Mouse (Mus musculus): ENCODE measurements at regions not wholly inside any gene's neighbourhood (a gene's known extent, or its start where the extent isn't known, plus 50 kb on each side); places are given as distances from the start of the nearest gene placed in this dataset.

DNA sequence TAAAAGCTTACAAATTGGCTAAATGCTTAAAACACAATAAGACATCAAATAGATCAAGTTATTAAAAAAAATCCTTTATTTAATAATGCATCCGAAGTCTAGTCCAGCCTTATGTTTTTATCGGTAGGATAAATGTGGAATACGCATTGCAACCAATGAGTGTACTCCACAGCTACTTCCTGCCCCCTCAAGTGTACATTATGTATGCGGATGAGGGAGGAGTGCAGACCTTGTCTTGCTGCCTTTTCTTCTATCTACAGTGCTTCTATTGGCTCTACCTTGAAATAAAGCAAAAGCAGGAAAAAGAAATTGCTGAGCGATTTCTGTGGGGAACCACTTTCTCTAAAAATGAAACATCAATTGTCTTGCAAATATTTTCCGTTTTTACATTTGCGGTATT, 100.5 kb upstream of the Sash1 start:
- WGBS: 64% methylated on average over 7 of the region's 7 CpGs
- no peak for ATAC-seq
- no peak overlapping the region for H3K9ac ChIP-seq (replicated peaks; ENCODE audit: low read depth, low read length)
- peaks cover under 1% of the 10 kb centered on the region; the same call in 1 of the 2 replicates for H3K4me1 ChIP-seq (replicated peaks; ENCODE audit: control insufficient read depth, insufficient read depth, low read length)
- H3K27me3 ChIP-seq (replicated peaks; ENCODE audit: control insufficient read depth, insufficient read depth, low read length): no peaks in the 10 kb centered on the region
- no peaks in the 10 kb centered on the region for H3K9me3 ChIP-seq (ENCODE audit: control insufficient read depth, low read length)
- H3K27ac ChIP-seq (ENCODE audit: low read length): no peak overlapping the region
- peak overlapping the region; percentile 20; the same call in 1 of the 2 replicates for H3K4me2 ChIP-seq (ENCODE audit: low read length)
- no peaks in the 10 kb centered on the region for H3K36me3 ChIP-seq (ENCODE audit: control insufficient read depth, insufficient read depth)
- no peak overlapping the region for H3K4me3 ChIP-seq (replicated peaks; ENCODE audit: low read length)

DNA sequence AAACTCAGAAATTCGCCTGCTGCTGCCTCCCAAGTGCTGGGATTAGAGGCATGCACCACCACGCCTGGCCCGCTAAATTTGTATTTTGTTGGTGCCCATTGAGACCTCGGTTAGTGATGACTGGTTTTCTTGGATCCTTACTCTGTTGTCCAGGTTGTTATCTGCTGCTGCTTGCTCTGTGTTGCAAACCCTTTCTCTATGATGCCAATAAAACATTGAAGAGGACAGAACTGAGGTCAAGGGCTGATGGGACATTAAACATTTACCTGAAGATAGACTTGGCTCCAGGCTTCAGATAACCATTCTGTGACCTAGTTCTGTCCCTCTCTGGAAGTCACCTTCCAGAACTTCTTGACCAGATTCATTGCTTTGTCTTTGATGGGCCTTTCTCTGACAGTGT, 97.5 kb upstream of the Sash1 start:
- H3K4me2 ChIP-seq (ENCODE audit: low read length): no peak overlapping the region
- 83% methylated on average over 4 of the region's 4 CpGs for WGBS
- no peaks in the 10 kb centered on the region for H3K4me1 ChIP-seq (replicated peaks; ENCODE audit: control insufficient read depth, insufficient read depth, low read length)
- no peak for ATAC-seq
- no peaks in the 10 kb centered on the region for H3K36me3 ChIP-seq (ENCODE audit: control insufficient read depth, insufficient read depth)
- H3K9me3 ChIP-seq (ENCODE audit: control insufficient read depth, low read length): no peaks in the 10 kb centered on the region
- no peak overlapping the region for H3K9ac ChIP-seq (replicated peaks; ENCODE audit: low read depth, low read length)
- H3K27me3 ChIP-seq (replicated peaks; ENCODE audit: control insufficient read depth, insufficient read depth, low read length): no peaks in the 10 kb centered on the region
- H3K27ac ChIP-seq (ENCODE audit: low read length): no peak overlapping the region
- no peak overlapping the region for H3K4me3 ChIP-seq (replicated peaks; ENCODE audit: low read length)

DNA sequence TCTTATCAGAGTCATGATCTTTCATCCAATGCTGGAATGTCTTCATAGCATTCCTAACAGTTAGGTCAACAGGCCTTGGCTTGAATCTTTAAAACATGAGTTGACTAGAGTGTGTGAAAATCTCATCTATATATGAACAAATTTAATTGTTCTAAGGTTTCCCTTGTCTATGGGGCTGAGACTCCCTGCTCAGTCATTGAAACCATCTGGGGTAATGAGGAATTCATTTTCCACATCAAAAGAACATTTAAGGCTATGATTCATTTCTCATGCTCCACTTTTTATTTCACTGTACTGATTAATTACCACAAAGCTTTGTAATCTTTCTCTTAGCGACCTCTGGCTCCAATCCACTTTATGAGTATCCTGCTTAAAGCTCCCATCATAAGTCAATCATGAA, 94.7 kb upstream of the Sash1 start:
- no peaks in the 10 kb centered on the region for H3K27me3 ChIP-seq (replicated peaks; ENCODE audit: control insufficient read depth, insufficient read depth, low read length)
- no peaks in the 10 kb centered on the region for H3K9me3 ChIP-seq (ENCODE audit: control insufficient read depth, low read length)
- ATAC-seq: no peak
- no peak overlapping the region for H3K27ac ChIP-seq (ENCODE audit: low read length)
- H3K36me3 ChIP-seq (ENCODE audit: control insufficient read depth, insufficient read depth): no peaks in the 10 kb centered on the region
- no peaks in the 10 kb centered on the region for H3K4me1 ChIP-seq (replicated peaks; ENCODE audit: control insufficient read depth, insufficient read depth, low read length)
- H3K4me3 ChIP-seq (replicated peaks; ENCODE audit: low read length): no peak overlapping the region
- WGBS: 84% methylated on average over 1 of the region's 1 CpGs
- no peak overlapping the region for H3K9ac ChIP-seq (replicated peaks; ENCODE audit: low read depth, low read length)
- no peak overlapping the region for H3K4me2 ChIP-seq (ENCODE audit: low read length)

DNA sequence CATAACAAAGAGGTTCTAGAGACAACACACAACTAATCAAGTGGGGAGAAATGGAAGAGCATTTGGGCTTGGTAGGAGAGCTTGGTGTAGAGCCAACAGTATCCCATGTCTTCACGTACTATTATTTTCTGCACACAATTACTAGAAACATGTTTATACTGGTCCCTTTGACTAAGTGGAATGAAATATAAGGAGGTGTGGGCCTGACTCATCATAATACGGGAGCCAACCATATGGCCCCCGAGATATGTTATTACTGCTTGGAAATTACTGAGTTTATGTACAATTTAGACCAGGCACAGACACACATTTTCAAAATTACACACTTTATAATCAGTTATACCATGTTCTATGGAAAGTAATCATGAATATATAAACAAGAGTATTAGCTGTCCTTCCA, 92.7 kb upstream of the Sash1 start:
- Histone ChIP-seq H3K4me1 (replicated peaks; ENCODE audit: control insufficient read depth, insufficient read depth, low read length) (no peaks in the 10 kb centered on the region), H3K9me3 (ENCODE audit: control insufficient read depth, low read length) (no peaks in the 10 kb centered on the region), H3K36me3 (ENCODE audit: control insufficient read depth, insufficient read depth) (no peaks in the 10 kb centered on the region), H3K27me3 (replicated peaks; ENCODE audit: control insufficient read depth, insufficient read depth, low read length) (no peaks in the 10 kb centered on the region), H3K27ac (ENCODE audit: low read length) (no peak overlapping the region), H3K4me2 (ENCODE audit: low read length) (no peak overlapping the region), H3K4me3 (replicated peaks; ENCODE audit: low read length) (no peak overlapping the region), H3K9ac (replicated peaks; ENCODE audit: low read depth, low read length) (no peak overlapping the region)
- 88% methylated on average over 3 of the region's 3 CpGs for WGBS
- no peak for ATAC-seq

DNA sequence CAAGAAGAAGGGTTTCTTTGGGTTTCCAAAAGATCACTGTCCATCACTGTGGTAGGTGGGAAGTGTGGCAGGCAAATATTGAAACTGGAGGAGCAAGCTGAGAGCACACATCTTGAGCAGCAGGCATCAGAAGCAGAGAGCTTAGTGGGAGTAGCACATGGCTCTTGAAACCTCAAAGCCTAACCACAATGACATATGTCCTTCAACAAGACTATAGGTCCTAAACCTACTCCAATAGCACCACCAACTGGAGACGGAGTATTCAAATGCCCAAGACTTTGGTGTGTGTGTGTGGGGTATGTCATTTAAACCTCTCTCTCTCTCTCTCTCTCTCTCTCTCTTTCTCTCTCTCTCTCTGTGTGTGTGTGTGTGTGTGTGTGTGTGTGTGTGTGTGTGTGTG, 88.1 kb upstream of the Sash1 start:
- 0 out of 2 replicates have a peak, but pooled peaks have one; percentile 31 for ATAC-seq
- 72% methylated on average over 1 of the region's 1 CpGs for WGBS
- H3K9me3 ChIP-seq (ENCODE audit: control insufficient read depth, low read length): no peaks in the 10 kb centered on the region

DNA sequence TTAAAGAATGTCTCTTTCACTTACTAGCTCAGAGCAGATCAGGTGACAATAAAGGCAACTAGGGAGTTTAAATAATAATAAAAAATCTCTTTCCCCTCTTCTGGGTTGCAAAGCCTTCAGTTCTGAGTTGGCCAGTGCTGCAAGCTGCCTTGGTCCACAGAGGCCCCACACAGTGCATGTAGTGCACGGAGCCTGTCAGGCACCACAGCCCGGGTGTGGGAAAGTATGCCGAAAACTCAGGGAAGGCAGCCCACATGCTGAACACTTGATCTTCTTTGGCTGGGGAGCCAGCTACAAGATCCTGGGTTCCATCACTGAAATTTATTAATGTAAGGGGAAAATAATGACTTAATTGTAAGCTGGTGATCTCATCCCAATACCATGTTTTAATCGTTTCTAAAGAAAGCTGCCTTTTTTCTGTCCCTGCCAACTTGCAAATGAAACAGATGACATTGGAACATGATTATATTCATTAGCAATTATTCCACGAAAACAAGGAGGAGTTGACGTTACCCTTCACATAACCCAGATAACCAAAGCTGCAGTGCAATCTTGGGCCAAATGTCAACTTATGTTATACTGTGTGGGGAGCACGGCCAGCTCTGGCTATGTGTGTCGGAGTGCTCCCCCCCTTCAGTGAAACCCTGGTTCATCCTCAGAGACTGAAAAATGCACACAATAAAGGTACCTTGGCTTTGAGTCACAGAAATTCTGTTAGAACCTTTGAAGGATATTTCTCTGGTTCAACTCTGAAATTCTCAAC, 87.1 kb upstream of the Sash1 start:
- Histone ChIP-seq H3K9ac (replicated peaks; ENCODE audit: low read depth, low read length) (no peak overlapping the region), H3K4me1 (replicated peaks; ENCODE audit: control insufficient read depth, insufficient read depth, low read length) (no peaks in the 10 kb centered on the region), H3K36me3 (ENCODE audit: control insufficient read depth, insufficient read depth) (no peaks in the 10 kb centered on the region), H3K9me3 (ENCODE audit: control insufficient read depth, low read length) (no peaks in the 10 kb centered on the region), H3K27ac (ENCODE audit: low read length) (no peak overlapping the region), H3K4me2 (ENCODE audit: low read length) (no peak overlapping the region), H3K4me3 (replicated peaks; ENCODE audit: low read length) (no peak overlapping the region), H3K27me3 (replicated peaks; ENCODE audit: control insufficient read depth, insufficient read depth, low read length) (no peaks in the 10 kb centered on the region)
- ATAC-seq: peak; percentile 57; the same call in 1 of the 2 replicates
- WGBS: 43% methylated on average over 8 of the region's 8 CpGs

More for the DNA sequence above, 88.1 kb upstream of the Sash1 start:
- H3K4me3 ChIP-seq (replicated peaks; ENCODE audit: low read length): no peak overlapping the region
- no peak overlapping the region for H3K4me2 ChIP-seq (ENCODE audit: low read length)
- H3K4me1 ChIP-seq (replicated peaks; ENCODE audit: control insufficient read depth, insufficient read depth, low read length): no peaks in the 10 kb centered on the region
- no peak overlapping the region for H3K27ac ChIP-seq (ENCODE audit: low read length)
- no peak overlapping the region for H3K9ac ChIP-seq (replicated peaks; ENCODE audit: low read depth, low read length)
- no peaks in the 10 kb centered on the region for H3K27me3 ChIP-seq (replicated peaks; ENCODE audit: control insufficient read depth, insufficient read depth, low read length)
- H3K36me3 ChIP-seq (ENCODE audit: control insufficient read depth, insufficient read depth): no peaks in the 10 kb centered on the region

DNA sequence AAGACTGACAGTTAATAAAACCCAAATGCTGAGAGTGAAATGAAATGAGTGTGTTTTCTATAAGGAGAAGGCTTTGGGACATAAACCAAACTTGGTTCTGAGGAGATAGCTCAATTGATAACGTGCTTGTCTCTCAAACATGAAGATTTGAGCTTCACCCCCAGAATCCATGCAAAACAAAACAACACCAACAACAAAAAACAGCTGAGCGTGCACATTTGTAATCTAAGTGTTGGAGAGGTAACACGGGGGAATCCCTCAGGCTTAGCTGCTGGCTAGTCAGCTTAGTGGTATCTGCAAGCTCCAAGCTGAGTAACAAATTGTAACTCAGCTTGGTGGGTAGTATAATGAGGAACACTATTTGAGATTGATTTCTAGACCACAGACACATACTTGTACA, 84.9 kb upstream of the Sash1 start:
- Histone ChIP-seq H3K9me3 (ENCODE audit: control insufficient read depth, low read length) (no peaks in the 10 kb centered on the region), H3K27me3 (replicated peaks; ENCODE audit: control insufficient read depth, insufficient read depth, low read length) (no peaks in the 10 kb centered on the region), H3K36me3 (ENCODE audit: control insufficient read depth, insufficient read depth) (no peaks in the 10 kb centered on the region), H3K9ac (replicated peaks; ENCODE audit: low read depth, low read length) (no peak overlapping the region), H3K27ac (ENCODE audit: low read length) (no peak overlapping the region), H3K4me2 (ENCODE audit: low read length) (no peak overlapping the region), H3K4me3 (replicated peaks; ENCODE audit: low read length) (no peak overlapping the region), H3K4me1 (replicated peaks; ENCODE audit: control insufficient read depth, insufficient read depth, low read length) (no peaks in the 10 kb centered on the region)
- no peak for ATAC-seq
- 91% methylated on average over 3 of the region's 3 CpGs for WGBS

DNA sequence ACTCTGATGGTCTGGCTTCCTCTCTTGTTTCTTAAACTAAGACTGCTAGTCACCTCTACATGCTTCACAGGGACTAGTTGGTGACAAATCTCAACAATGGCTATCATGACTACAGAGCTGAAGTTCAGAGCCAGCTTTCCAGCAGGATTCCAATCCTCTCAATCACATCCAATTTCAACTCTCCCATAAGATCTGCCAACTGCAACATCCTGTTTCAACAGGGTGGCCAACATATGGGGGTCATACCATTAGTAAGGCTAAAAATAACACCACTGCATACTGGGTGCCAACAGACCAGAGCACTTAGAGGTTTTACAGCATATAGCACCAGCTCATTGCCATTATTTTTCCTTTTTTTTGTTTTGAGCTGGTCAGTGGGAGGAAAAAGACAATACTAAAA, 83.7 kb upstream of the Sash1 start:
- no peaks in the 10 kb centered on the region for H3K36me3 ChIP-seq (ENCODE audit: control insufficient read depth, insufficient read depth)
- no peak overlapping the region for H3K4me2 ChIP-seq (ENCODE audit: low read length)
- no peak overlapping the region for H3K4me3 ChIP-seq (replicated peaks; ENCODE audit: low read length)
- H3K4me1 ChIP-seq (replicated peaks; ENCODE audit: control insufficient read depth, insufficient read depth, low read length): no peaks in the 10 kb centered on the region
- H3K27ac ChIP-seq (ENCODE audit: low read length): no peak overlapping the region
- no peak for ATAC-seq
- no peaks in the 10 kb centered on the region for H3K27me3 ChIP-seq (replicated peaks; ENCODE audit: control insufficient read depth, insufficient read depth, low read length)
- H3K9ac ChIP-seq (replicated peaks; ENCODE audit: low read depth, low read length): no peak overlapping the region
- no peaks in the 10 kb centered on the region for H3K9me3 ChIP-seq (ENCODE audit: control insufficient read depth, low read length)

DNA sequence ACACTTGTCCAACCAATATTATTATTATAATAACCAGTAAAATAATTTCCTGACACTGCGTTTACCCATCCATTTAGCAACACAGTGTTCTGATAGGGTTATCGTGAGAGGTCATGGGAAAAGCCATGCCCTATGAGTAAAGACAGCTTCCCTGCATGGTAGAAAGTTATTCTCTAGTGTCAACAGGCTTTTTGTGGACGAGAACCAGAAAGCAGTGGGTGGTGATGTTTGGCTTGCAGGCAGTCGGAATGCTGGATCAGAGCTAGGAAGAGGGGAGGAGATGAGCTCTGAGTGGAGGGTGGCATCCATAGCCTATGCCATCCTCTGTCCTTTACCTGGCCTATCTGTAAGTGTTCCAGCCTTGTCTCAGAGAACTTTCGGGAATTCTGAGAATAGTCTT, 83.1 kb upstream of the Sash1 start:
- no peaks in the 10 kb centered on the region for H3K4me1 ChIP-seq (replicated peaks; ENCODE audit: control insufficient read depth, insufficient read depth, low read length)
- no peak for ATAC-seq
- no peak overlapping the region for H3K27ac ChIP-seq (ENCODE audit: low read length)
- H3K9me3 ChIP-seq (ENCODE audit: control insufficient read depth, low read length): no peaks in the 10 kb centered on the region
- no peak overlapping the region for H3K9ac ChIP-seq (replicated peaks; ENCODE audit: low read depth, low read length)
- no peak overlapping the region for H3K4me2 ChIP-seq (ENCODE audit: low read length)
- no peak overlapping the region for H3K4me3 ChIP-seq (replicated peaks; ENCODE audit: low read length)
- WGBS: 81% methylated on average over 5 of the region's 5 CpGs
- no peaks in the 10 kb centered on the region for H3K36me3 ChIP-seq (ENCODE audit: control insufficient read depth, insufficient read depth)
- no peaks in the 10 kb centered on the region for H3K27me3 ChIP-seq (replicated peaks; ENCODE audit: control insufficient read depth, insufficient read depth, low read length)

All from forebrain, embryonic 16.5 days (tissue).